Mouse (Mus musculus) forebrain, embryonic 11.5 days (tissue): ENCODE data around the gene Gm12394. TPM values are rescaled to one million over a fixed set of nuclear protein-coding genes. Genes with fewer than 3 reads are reported as not detected.
A peak's percentile ranks its signal among the peaks of the same experiment; 100 is the strongest.
"Not testable (repeated sequence)": the region's sequence is repeated elsewhere in the genome, so short reads cannot be mapped to it uniquely, and the experiment has no call there.

Source experiments
- ATAC-seq: fragments of 200-750 bp; cut with Nextera tagmentation; replicated peaks from 2 replicates; pipeline ENCODE4 v1.8.0; 2017; ENCODE audit warnings: moderate TSS enrichment; ENCODE audit not compliant: low FRiP score
- DNase-seq: peaks from one replicate; pipeline ENCODE4 v3.0.0-alpha.2; 2017; ENCODE audit warnings: low spot score
- H3K27ac ChIP-seq: fragments of 300-500 bp; sonication (generic); 2 replicates; pipeline ENCODE4 v1.5.1; 2014; ENCODE audit warnings: low read depth, low read length
- H3K27me3 ChIP-seq: fragments of 300-500 bp; sonication (generic); 2 replicates; pipeline ENCODE4 v1.6.1; 2014; ENCODE audit warnings: mild to moderate bottlenecking, low read length, mixed read lengths; ENCODE audit not compliant: control insufficient read depth, insufficient read depth
- H3K36me3 ChIP-seq: fragments of 300-500 bp; sonication (generic); 2 replicates; pipeline ENCODE4 v1.6.1; 2014; ENCODE audit warnings: mild to moderate bottlenecking, low read length, moderate library complexity, mixed read lengths; ENCODE audit not compliant: control insufficient read depth, insufficient read depth
- H3K4me1 ChIP-seq: fragments of 300-500 bp; sonication (generic); replicated peaks from 2 replicates; pipeline ENCODE4 v1.6.1; 2014; ENCODE audit warnings: low read length, mixed read lengths; ENCODE audit not compliant: control insufficient read depth, insufficient read depth
- H3K4me2 ChIP-seq: fragments of 300-500 bp; sonication (generic); 2 replicates; pipeline ENCODE4 v1.6.1; 2014; ENCODE audit warnings: low read depth, mild to moderate bottlenecking, low read length, moderate library complexity, mixed read lengths; ENCODE audit not compliant: severe bottlenecking
- H3K4me3 ChIP-seq: fragments of 300-500 bp; sonication (generic); 2 replicates; pipeline ENCODE4 v1.5.1; 2014; ENCODE audit warnings: low read depth, low read length
- H3K9ac ChIP-seq: fragments of 300-500 bp; sonication (generic); 2 replicates; pipeline ENCODE4 v1.6.1; 2014; ENCODE audit warnings: low read length
- H3K9me3 ChIP-seq: fragments of 300-500 bp; sonication (generic); 2 replicates; pipeline ENCODE4 v1.6.1; 2016; ENCODE audit warnings: low read length, mixed read lengths; ENCODE audit not compliant: control insufficient read depth
- WGBS: fragments of 180-500 bp; shearing (Covaris S2); extraction: QIAGEN DNeasy Blood & Tissue Kit; methylation state at CpG from one replicate; pipeline ENCODE4 v1.1.7; 2014; 5-methylcytosine and 5-hydroxymethylcytosine counted together
- polyA plus RNA-seq: library from polyadenylated mRNA; unstranded; fragments of >200 nt; fragmentation: Nextera tagmentation; extraction: Ambion mirVana; gene quantifications from 2 replicates; pipeline ENCODE4 v1.2.1, GENCODE M21; 2014

The Gm12394 gene
- polyA plus RNA-seq, result 0.33 and 0.43 TPM in 2 replicates

DNA sequence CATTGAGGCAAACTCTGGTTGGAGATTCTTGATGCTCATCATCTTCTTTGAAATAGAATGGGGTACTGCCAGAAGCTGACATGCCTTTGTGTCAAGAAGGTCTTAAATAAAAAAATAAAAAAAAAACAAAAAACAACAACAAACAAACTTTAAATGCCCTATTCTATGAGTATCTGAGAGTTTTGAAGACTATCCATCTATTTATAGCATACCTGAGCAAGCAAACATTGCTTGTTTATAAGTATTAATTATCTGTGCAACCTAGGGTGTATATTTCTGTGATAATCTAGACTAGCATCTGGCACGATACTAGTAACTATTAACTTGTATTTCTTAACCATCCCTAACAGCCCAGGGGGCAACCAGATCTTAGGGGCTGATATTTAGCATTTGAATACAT is at the start of gene Gm12394:
TSS of gene Gm12394 (minus strand) at position 101 of the 400 bp plus-strand sequence.
- H3K4me3 ChIP-seq, H3K9me3 ChIP-seq, H3K27me3 ChIP-seq, H3K4me2 ChIP-seq, H3K36me3 ChIP-seq, H3K9ac ChIP-seq, ATAC-seq, H3K27ac ChIP-seq, H3K4me1 ChIP-seq, DNase-seq: not testable (repeated sequence)
- 83% methylated on average over 1 of the region's 1 CpGs for WGBS

DNA sequence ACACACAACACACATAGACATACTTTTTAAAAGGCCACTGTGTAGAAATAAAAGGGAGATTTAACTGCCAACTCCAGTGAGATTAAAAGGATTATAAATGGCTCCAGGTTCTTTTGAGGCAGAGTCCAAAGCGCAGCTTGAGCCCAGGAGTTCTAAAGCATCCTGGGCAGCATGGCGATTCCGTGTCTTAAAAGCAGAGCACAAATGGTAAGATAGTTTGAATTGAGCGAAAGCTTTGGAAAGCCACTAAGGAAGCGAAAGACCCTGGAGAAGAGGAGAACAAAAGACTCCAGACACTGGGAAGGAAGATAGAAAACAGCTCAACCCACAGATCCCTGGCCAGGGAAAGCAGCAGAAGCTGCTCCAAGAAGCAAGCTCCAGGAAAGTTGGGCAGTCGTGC is 48.4 kb upstream of the Gm12394 start:
- Histone ChIP-seq H3K27me3 (no peaks in the 10 kb centered on the region), H3K4me3 (no peak overlapping the region), H3K9me3 (no peaks in the 10 kb centered on the region), H3K27ac (no peak overlapping the region), H3K4me1 (0 out of 2 replicates have a peak, but pooled peaks cover 3% of the 10 kb centered on the region), H3K9ac (no peak overlapping the region), H3K36me3 (no peaks in the 10 kb centered on the region), H3K4me2 (no peak overlapping the region)
- DNase-seq, result no peak
- ATAC-seq, result no peak
- WGBS, result 54% methylated on average over 6 of the region's 6 CpGs

DNA sequence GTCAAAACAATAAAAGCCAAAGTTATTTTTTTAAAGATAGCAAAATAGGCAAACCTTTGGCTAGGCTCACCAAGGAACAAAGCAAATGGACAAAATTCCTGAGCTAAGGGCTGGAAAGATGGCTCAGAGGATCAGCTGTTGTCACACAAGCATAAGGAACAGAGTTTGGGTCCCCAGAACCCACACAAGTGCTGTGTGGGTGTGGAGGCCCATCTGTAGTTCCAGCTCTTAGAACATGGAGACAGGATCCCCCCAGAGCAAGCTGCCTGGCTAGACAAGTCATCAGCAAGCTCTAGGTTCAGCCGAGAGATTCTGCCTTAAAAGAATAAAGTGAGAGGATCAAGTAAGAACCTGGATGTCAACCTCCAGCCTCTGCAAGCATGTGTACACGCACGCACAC is 48.0 kb upstream of the Gm12394 start:
- 69% methylated on average over 3 of the region's 3 CpGs for WGBS
- Histone ChIP-seq H3K4me3 (no peak overlapping the region), H3K4me1 (0 out of 2 replicates have a peak, but pooled peaks cover 3% of the 10 kb centered on the region), H3K27me3 (no peaks in the 10 kb centered on the region), H3K36me3 (no peaks in the 10 kb centered on the region), H3K9me3 (no peaks in the 10 kb centered on the region), H3K4me2 (no peak overlapping the region), H3K9ac (no peak overlapping the region), H3K27ac (no peak overlapping the region)
- ATAC-seq (no peak), DNase-seq (no peak)

DNA sequence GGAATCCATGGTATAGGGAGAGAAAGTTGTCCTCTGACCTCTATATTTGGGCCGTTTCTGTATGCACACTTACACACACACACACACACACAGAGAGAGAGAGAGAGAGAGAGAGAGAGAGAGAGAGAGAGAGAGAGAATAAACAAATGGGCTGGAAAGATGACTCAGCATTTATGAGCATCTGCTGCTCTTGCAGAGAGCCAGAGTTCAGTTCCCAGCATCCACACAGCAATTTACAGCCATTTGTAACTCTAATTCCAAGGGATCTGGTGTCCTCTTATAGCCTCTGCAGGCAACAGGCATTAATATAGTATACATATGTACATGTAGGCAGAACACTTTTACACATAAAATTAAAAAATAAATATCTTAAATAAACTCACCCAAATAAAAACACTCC is 47.4 kb upstream of the Gm12394 start:
- no peak overlapping the region for H3K4me2 ChIP-seq
- no peak overlapping the region for H3K9ac ChIP-seq
- ATAC-seq (no peak), DNase-seq (no peak)
- 0 out of 2 replicates have a peak, but pooled peaks cover 3% of the 10 kb centered on the region for H3K4me1 ChIP-seq
- 83% methylated on average over 1 of the region's 1 CpGs for WGBS
- no peaks in the 10 kb centered on the region for H3K36me3 ChIP-seq
- no peak overlapping the region for H3K27ac ChIP-seq
- no peaks in the 10 kb centered on the region for H3K9me3 ChIP-seq
- no peak overlapping the region for H3K4me3 ChIP-seq
- no peaks in the 10 kb centered on the region for H3K27me3 ChIP-seq

DNA sequence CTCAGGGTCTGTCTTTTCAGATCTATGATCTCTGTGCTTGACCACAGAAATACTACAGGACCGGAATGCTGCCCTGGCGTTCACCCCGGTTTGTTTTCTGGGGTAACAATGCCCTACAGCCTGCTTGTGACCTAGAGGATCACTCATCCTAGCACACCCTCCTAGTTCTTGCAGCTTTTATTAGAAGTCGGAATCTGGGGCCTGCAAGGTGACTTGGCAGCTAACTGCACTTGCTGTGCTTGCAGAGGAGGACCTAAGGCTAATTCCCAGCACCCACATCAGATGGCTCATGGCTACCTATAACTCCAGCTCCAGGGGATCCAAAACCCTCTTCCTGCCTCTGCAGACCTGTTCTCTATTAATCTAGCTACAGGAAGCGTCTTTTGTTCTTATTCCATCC is 46.2 kb upstream of the Gm12394 start:
- 89% methylated on average over 5 of the region's 5 CpGs for WGBS
- DNase-seq, result no peak
- Histone ChIP-seq H3K4me1 (0 out of 2 replicates have a peak, but pooled peaks cover 3% of the 10 kb centered on the region), H3K4me2 (no peak overlapping the region), H3K27me3 (no peaks in the 10 kb centered on the region), H3K27ac (no peak overlapping the region), H3K9ac (no peak overlapping the region), H3K4me3 (no peak overlapping the region), H3K9me3 (no peaks in the 10 kb centered on the region), H3K36me3 (no peaks in the 10 kb centered on the region)
- ATAC-seq, result no peak

DNA sequence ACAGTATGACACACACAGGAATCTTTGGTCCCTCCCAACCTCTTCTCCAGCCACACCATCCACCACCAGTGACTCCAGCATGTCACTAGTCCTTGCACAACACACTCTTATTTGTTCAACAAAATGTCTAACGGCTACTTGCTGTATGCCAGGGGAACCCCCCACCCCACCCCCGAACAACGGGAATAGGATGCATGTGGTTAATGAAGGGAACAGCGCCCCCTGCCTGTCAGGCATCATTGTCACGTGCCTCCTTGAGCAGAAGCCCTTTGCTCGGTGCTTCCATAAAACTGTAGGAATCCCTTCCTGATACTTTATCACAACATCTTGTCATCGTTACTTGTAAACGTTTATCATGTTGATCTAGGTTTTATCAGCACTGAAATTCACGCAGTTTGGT is 45.6 kb upstream of the Gm12394 start:
- H3K36me3 ChIP-seq, result no peaks in the 10 kb centered on the region
- 69% methylated on average over 9 of the region's 9 CpGs for WGBS
- no peak overlapping the region for H3K4me3 ChIP-seq
- peak; percentile 62 for DNase-seq
- H3K4me1 ChIP-seq, result 0 out of 2 replicates have a peak, but pooled peaks cover 3% of the 10 kb centered on the region
- no peaks in the 10 kb centered on the region for H3K27me3 ChIP-seq
- no peak overlapping the region for H3K4me2 ChIP-seq
- no peak for ATAC-seq
- H3K9me3 ChIP-seq, result no peaks in the 10 kb centered on the region
- no peak overlapping the region for H3K9ac ChIP-seq
- no peak overlapping the region for H3K27ac ChIP-seq

DNA sequence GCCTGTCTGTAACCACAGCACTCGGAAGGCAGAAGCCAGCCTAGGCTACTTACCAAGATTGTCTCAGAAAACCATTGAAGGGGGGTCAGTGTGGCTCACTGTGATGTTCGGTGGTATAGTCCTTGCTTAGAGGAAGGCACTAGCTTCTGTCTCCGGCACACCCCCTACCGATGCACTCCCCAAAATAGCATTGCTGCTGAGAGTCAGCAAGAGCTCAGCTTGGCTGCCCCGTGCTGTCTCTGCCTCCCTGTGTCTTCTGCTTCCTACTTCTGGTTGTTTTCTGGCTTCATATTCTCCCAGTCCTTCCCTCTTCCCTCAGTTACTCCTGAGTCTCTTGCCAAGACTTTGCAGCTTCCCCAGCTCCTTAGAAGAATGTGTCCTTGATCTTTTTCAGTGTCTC is 44.3 kb upstream of the Gm12394 start:
- no peaks in the 10 kb centered on the region for H3K27me3 ChIP-seq
- H3K27ac ChIP-seq, result no peak overlapping the region
- 0 out of 2 replicates have a peak, but pooled peaks cover 3% of the 10 kb centered on the region for H3K4me1 ChIP-seq
- H3K4me2 ChIP-seq, result no peak overlapping the region
- DNase-seq (peak; percentile 15), ATAC-seq (no peak)
- H3K36me3 ChIP-seq, result no peaks in the 10 kb centered on the region
- WGBS, result 68% methylated on average over 5 of the region's 5 CpGs
- no peak overlapping the region for H3K4me3 ChIP-seq
- no peak overlapping the region for H3K9ac ChIP-seq
- no peaks in the 10 kb centered on the region for H3K9me3 ChIP-seq

DNA sequence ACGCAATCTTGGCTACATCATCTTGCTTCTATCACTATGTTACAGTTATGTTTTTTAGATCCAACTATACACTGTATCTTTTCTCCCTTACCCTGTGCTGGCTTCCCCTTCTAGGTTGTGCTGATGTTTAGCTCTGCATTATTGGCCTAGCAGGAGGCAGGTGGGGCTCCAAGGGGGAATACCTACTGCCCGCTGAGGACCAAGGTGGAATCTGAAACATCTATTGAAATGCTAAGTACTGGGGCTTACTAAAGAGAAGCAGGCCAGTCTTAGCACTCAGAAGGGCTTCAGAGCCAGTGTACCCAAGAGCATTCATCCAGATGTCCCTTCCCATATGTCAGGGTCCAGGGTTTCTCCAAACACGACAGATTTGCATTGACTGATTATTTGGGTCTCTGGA is 42.3 kb upstream of the Gm12394 start:
- H3K36me3 ChIP-seq, result no peaks in the 10 kb centered on the region
- no peaks in the 10 kb centered on the region for H3K4me1 ChIP-seq
- WGBS, result 30% methylated on average over 3 of the region's 3 CpGs
- H3K9ac ChIP-seq, result no peak overlapping the region
- no peak for DNase-seq
- H3K9me3 ChIP-seq, result no peaks in the 10 kb centered on the region
- no peak overlapping the region for H3K4me2 ChIP-seq
- no peak overlapping the region for H3K27ac ChIP-seq
- no peak overlapping the region for H3K4me3 ChIP-seq
- H3K27me3 ChIP-seq, result no peaks in the 10 kb centered on the region
- ATAC-seq, result no peak

DNA sequence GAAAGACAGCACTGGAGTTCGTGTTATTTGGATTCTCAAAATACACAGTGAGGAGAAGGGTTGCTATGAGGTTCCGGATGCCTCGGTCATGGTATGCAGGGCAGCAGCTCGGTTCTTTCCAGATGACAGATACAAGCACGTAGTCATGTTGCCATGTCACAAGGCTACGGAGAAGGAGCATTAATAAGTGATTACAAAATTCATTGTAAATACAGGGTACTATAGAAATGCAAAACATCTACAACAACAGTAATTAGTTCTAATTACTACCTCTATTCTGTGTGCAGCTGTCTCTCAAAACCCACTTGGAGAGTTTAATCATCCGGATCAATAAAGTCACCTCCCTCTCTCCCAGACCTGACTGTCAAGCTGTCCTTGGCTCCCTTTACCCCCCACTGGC is 38.5 kb upstream of the Gm12394 start:
- 54% methylated on average over 7 of the region's 7 CpGs for WGBS
- Histone ChIP-seq H3K36me3 (no peaks in the 10 kb centered on the region), H3K27ac (no peak overlapping the region), H3K27me3 (no peaks in the 10 kb centered on the region), H3K4me3 (no peak overlapping the region), H3K9me3 (no peaks in the 10 kb centered on the region), H3K9ac (no peak overlapping the region), H3K4me2 (no peak overlapping the region), H3K4me1 (no peaks in the 10 kb centered on the region)
- ATAC-seq (no peak), DNase-seq (no peak)
